Mouse (Mus musculus) embryonic facial prominence, embryonic 15.5 days (tissue): Measurements from ENCODE around the gene Arhgap42. TPM values are rescaled to one million over a fixed set of nuclear protein-coding genes. Genes with fewer than 3 reads are reported as not detected.
A peak's percentile ranks its signal among the peaks of the same experiment; 100 is the strongest.

Source experiments
- ATAC-seq: fragments of 200-750 bp; cut with Nextera tagmentation; 2 replicates; pipeline ENCODE4 v1.8.0; 2017; ENCODE audit warnings: low read depth, moderate TSS enrichment; ENCODE audit not compliant: insufficient number of reproducible peaks, low FRiP score, low TSS enrichment
- H3K27ac ChIP-seq: fragments of 300-500 bp; sonication (generic); replicated peaks from 2 replicates; pipeline ENCODE4 v1.5.1; 2015; ENCODE audit warnings: mild to moderate bottlenecking, inconsistent platforms
- H3K27me3 ChIP-seq: fragments of 300-500 bp; sonication (generic); 2 replicates; pipeline ENCODE4 v1.6.1; 2015; ENCODE audit warnings: inconsistent platforms
- H3K36me3 ChIP-seq: fragments of 300-500 bp; sonication (generic); 2 replicates; pipeline ENCODE4 v1.6.1; 2015; ENCODE audit warnings: mild to moderate bottlenecking, inconsistent platforms
- H3K4me1 ChIP-seq: fragments of 300-500 bp; sonication (generic); 2 replicates; pipeline ENCODE4 v1.6.1; 2015; ENCODE audit warnings: inconsistent platforms
- H3K4me2 ChIP-seq: fragments of 300-500 bp; sonication (generic); replicated peaks from 2 replicates; pipeline ENCODE4 v1.6.1; 2015; ENCODE audit warnings: mild to moderate bottlenecking, inconsistent platforms
- H3K4me3 ChIP-seq: fragments of 300-500 bp; sonication (generic); replicated peaks from 2 replicates; pipeline ENCODE4 v1.5.1; 2015; ENCODE audit warnings: mild to moderate bottlenecking, inconsistent platforms
- H3K9ac ChIP-seq: fragments of 300-500 bp; sonication (generic); 2 replicates; pipeline ENCODE4 v1.6.1; 2015; ENCODE audit warnings: inconsistent platforms
- H3K9me3 ChIP-seq: fragments of 300-500 bp; sonication (generic); replicated peaks from 2 replicates; pipeline ENCODE4 v1.6.1; 2016; ENCODE audit warnings: inconsistent platforms
- WGBS: fragments of 180-500 bp; shearing (Covaris S2); methylation state at CpG from one replicate; pipeline ENCODE4 v1.1.7; 2015; 5-methylcytosine and 5-hydroxymethylcytosine counted together
- polyA plus RNA-seq: library from polyadenylated mRNA; unstranded; fragments of >200 nt; fragmentation: Nextera tagmentation; extraction: Ambion mirVana; gene quantifications from 2 replicates; pipeline ENCODE4 v1.2.1, GENCODE M21; 2015

Gene Arhgap42
- polyA plus RNA-seq, 1 experiment from 2014 or later, result 54.5 TPM

- Histone ChIP-seq H3K36me3 (no peaks in the 10 kb centered on the region), H3K27ac (no peak overlapping the region), H3K4me3 (no peak overlapping the region), H3K4me2 (no peak overlapping the region), H3K27me3 (no peaks in the 10 kb centered on the region), H3K4me1 (peaks cover 9% of the 10 kb centered on the region), H3K9ac (no peak overlapping the region), H3K9me3 (no peaks in the 10 kb centered on the region)
- 75% methylated on average over 7 of the region's 7 CpGs for WGBS
- ATAC-seq, result no peak
Measured at GRCm38 (mm10) chr9:9241202-9241795, 2.4 kb upstream of the Arhgap42 start.

GRCm38 (mm10) chr9:9237511-9237910 lies 1.4 kb downstream of the Arhgap42 start:
- H3K9ac ChIP-seq, result peak overlapping the region; percentile 97
- H3K4me3 ChIP-seq, result peak overlapping the region; percentile 88
- 28% methylated on average over 5 of the region's 5 CpGs for WGBS
- peak overlapping the region; percentile 59 for H3K4me2 ChIP-seq
- no peaks in the 10 kb centered on the region for H3K9me3 ChIP-seq
- H3K27ac ChIP-seq, result no peak overlapping the region
- no peak for ATAC-seq
- no peaks in the 10 kb centered on the region for H3K27me3 ChIP-seq
- H3K4me1 ChIP-seq, result peaks cover 11% of the 10 kb centered on the region
- H3K36me3 ChIP-seq, result no peaks in the 10 kb centered on the region

GRCm38 (mm10) chr9:9229662-9230061 lies 9.2 kb downstream of the Arhgap42 start:
- Histone ChIP-seq H3K9ac (no peak overlapping the region), H3K4me2 (no peak overlapping the region), H3K27me3 (no peaks in the 10 kb centered on the region), H3K4me3 (no peak overlapping the region), H3K27ac (no peak overlapping the region), H3K36me3 (no peaks in the 10 kb centered on the region), H3K4me1 (0 out of 2 replicates have a peak, but pooled peaks cover 4% of the 10 kb centered on the region), H3K9me3 (no peaks in the 10 kb centered on the region)
- ATAC-seq, result no peak
- 64% methylated on average over 3 of the region's 3 CpGs for WGBS

GRCm38 (mm10) chr9:9224837-9225236 lies 14.1 kb downstream of the Arhgap42 start:
- 64% methylated on average over 1 of the region's 1 CpGs for WGBS
- Histone ChIP-seq H3K4me3 (no peak overlapping the region), H3K27ac (no peak overlapping the region), H3K4me2 (no peak overlapping the region), H3K4me1 (no peaks in the 10 kb centered on the region), H3K9me3 (no peaks in the 10 kb centered on the region), H3K9ac (no peak overlapping the region), H3K36me3 (no peaks in the 10 kb centered on the region), H3K27me3 (no peaks in the 10 kb centered on the region)
- no peak for ATAC-seq

GRCm38 (mm10) chr9:9223384-9223783 lies 15.5 kb downstream of the Arhgap42 start:
- Histone ChIP-seq H3K36me3 (no peaks in the 10 kb centered on the region), H3K27me3 (no peaks in the 10 kb centered on the region), H3K4me1 (no peaks in the 10 kb centered on the region), H3K4me2 (no peak overlapping the region), H3K9ac (no peak overlapping the region), H3K4me3 (no peak overlapping the region), H3K9me3 (no peaks in the 10 kb centered on the region), H3K27ac (no peak overlapping the region)
- no peak for ATAC-seq
- 29% methylated on average over 3 of the region's 3 CpGs for WGBS

GRCm38 (mm10) chr9:9221950-9222486 lies 16.9 kb downstream of the Arhgap42 start:
- WGBS, result 79% methylated on average over 3 of the region's 3 CpGs
- no peak overlapping the region for H3K4me3 ChIP-seq

GRCm38 (mm10) chr9:9221185-9221584 lies 17.7 kb downstream of the Arhgap42 start:
- Histone ChIP-seq H3K4me3 (no peak overlapping the region), H3K27me3 (no peaks in the 10 kb centered on the region), H3K36me3 (no peaks in the 10 kb centered on the region), H3K4me2 (no peak overlapping the region), H3K27ac (no peak overlapping the region), H3K4me1 (no peaks in the 10 kb centered on the region), H3K9me3 (no peaks in the 10 kb centered on the region), H3K9ac (no peak overlapping the region)
- WGBS, result 76% methylated on average over 4 of the region's 4 CpGs
- ATAC-seq, result no peak

More at GRCm38 (mm10) chr9:9221950-9222486, 16.9 kb downstream of the Arhgap42 start:
- ATAC-seq, result no peak
- Histone ChIP-seq H3K36me3 (no peaks in the 10 kb centered on the region), H3K27me3 (no peaks in the 10 kb centered on the region), H3K27ac (no peak overlapping the region), H3K9me3 (no peaks in the 10 kb centered on the region), H3K9ac (no peak overlapping the region), H3K4me1 (no peaks in the 10 kb centered on the region), H3K4me2 (no peak overlapping the region)

- Histone ChIP-seq H3K4me3 (no peak overlapping the region), H3K4me1 (no peaks in the 10 kb centered on the region), H3K27me3 (no peaks in the 10 kb centered on the region), H3K36me3 (no peaks in the 10 kb centered on the region), H3K4me2 (no peak overlapping the region), H3K9ac (no peak overlapping the region), H3K9me3 (no peaks in the 10 kb centered on the region), H3K27ac (no peak overlapping the region)
- no peak for ATAC-seq
- 66% methylated on average over 2 of the region's 2 CpGs for WGBS
Measured at GRCm38 (mm10) chr9:9218301-9218700, 20.6 kb downstream of the Arhgap42 start.

- H3K9ac ChIP-seq, result no peak overlapping the region
- no peaks in the 10 kb centered on the region for H3K9me3 ChIP-seq
- no peaks in the 10 kb centered on the region for H3K27me3 ChIP-seq
- H3K4me2 ChIP-seq, result no peak overlapping the region
- ATAC-seq, result no peak
- 85% methylated on average over 5 of the region's 5 CpGs for WGBS
- H3K27ac ChIP-seq, result no peak overlapping the region
- H3K4me1 ChIP-seq, result no peaks in the 10 kb centered on the region; the same call in 1 of the 2 replicates
- no peak overlapping the region for H3K4me3 ChIP-seq
- H3K36me3 ChIP-seq, result no peaks in the 10 kb centered on the region
Measured at GRCm38 (mm10) chr9:9214849-9215248, 24.1 kb downstream of the Arhgap42 start.

GRCm38 (mm10) chr9:9214296-9214695 lies 24.6 kb downstream of the Arhgap42 start:
- Histone ChIP-seq H3K4me1 (no peaks in the 10 kb centered on the region; the same call in 1 of the 2 replicates), H3K27ac (no peak overlapping the region), H3K27me3 (no peaks in the 10 kb centered on the region), H3K9ac (no peak overlapping the region), H3K4me3 (no peak overlapping the region), H3K9me3 (no peaks in the 10 kb centered on the region), H3K36me3 (no peaks in the 10 kb centered on the region), H3K4me2 (no peak overlapping the region)
- no peak for ATAC-seq

GRCm38 (mm10) chr9:9211411-9212087 lies 27.4 kb downstream of the Arhgap42 start:
- no peak overlapping the region for H3K4me3 ChIP-seq
- no peak overlapping the region for H3K9ac ChIP-seq
- no peaks in the 10 kb centered on the region for H3K36me3 ChIP-seq
- H3K27me3 ChIP-seq, result no peaks in the 10 kb centered on the region
- H3K27ac ChIP-seq, result no peak overlapping the region
- 89% methylated on average over 3 of the region's 3 CpGs for WGBS
- no peaks in the 10 kb centered on the region for H3K9me3 ChIP-seq
- no peaks in the 10 kb centered on the region; the same call in 1 of the 2 replicates for H3K4me1 ChIP-seq
- H3K4me2 ChIP-seq, result no peak overlapping the region
- ATAC-seq, result no peak
